Mouse (Mus musculus) heart, postnatal 0 days (tissue): ENCODE results near the gene Xylt1.

Source experiments
- CTCF ChIP-seq: IDR thresholded peaks from 2 replicates; pipeline ENCODE4 v1.5.1; 2016; ENCODE audit warnings: antibody characterized with exemption, control low read depth, low read depth
- EP300 ChIP-seq: IDR thresholded peaks from 2 replicates; pipeline ENCODE4 v1.6.1; 2016; ENCODE audit warnings: antibody characterized with exemption, low read depth

- TF ChIP-seq EP300 = no peak
- no peak for TF ChIP-seq CTCF
Measured at GRCm38 (mm10) chr7:117698551-117699114, 317.9 kb downstream of the Xylt1 start.
